Mouse (Mus musculus): ENCODE data around the gene Polr3e.

DNA sequence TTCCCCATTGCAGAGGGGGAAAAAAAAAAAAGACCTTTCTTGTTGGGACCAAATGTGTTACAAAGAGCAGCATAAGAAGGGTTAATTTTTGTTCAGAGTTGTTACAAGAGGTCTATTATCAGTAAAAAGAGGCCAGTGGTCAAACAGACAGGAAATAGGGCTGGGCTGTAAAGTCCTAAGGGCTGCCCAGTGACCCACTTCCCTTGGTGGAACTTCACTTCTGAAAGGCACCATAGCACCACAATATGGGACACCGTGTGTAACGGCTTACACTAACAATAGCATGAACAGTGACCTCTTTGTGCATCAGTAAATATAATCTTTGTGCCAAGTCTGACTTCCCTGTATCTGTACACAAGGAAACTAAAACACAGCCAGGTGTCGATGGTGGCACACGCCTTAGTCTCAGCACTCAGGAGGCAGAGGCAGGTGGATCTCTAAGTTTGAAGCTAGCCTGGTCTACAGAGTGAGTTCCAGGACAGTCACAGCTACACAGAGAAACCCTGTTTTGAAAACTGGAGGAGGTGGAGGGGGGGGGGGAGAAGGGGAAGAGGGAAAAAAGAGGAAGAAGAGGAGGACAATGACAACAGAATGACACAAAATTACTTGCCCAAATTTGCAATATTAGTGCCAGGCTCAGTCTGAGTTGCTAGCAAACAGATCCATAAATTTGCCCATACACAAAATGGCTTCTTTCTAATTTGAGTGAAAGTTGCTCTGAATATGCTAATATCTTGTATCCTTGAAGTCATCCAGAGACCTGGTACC lies 33.8 kb upstream of the Polr3e start:
- TF ChIP-seq CTCF (IDR thresholded peaks at IDR 0.05; ENCODE audit: low read depth) (no peak), EP300 (IDR thresholded peaks at IDR 0.05; ENCODE audit: low read depth) (no peak)

Measured in liver, postnatal 0 days (tissue).